Mouse (Mus musculus): Measurements from ENCODE around the gene Vps13d. TPM values are rescaled to one million over a fixed set of nuclear protein-coding genes. Genes with fewer than 3 reads are reported as not detected.

Vps13d gene
- polyA plus RNA-seq, 1 experiment from 2014 or later = 14.2 TPM

- H3K9me3 ChIP-seq (ENCODE audit: control insufficient read depth, low read length) = no peaks in the 10 kb centered on the region
- H3K9ac ChIP-seq (ENCODE audit: low read length) = no peak overlapping the region
- no peaks in the 10 kb centered on the region for H3K27me3 ChIP-seq (ENCODE audit: control insufficient read depth, insufficient read depth, low read length)
- no peak overlapping the region for H3K4me2 ChIP-seq (ENCODE audit: low read depth, severe bottlenecking)
- DNase-seq (ENCODE audit: low spot score) = no peak
- WGBS = 100% methylated on average over 1 of the region's 1 CpGs
- H3K27ac ChIP-seq (replicated peaks; ENCODE audit: low read depth, low read length) = no peak overlapping the region
- 0 out of 2 replicates have a peak, but pooled peaks cover 2% of the 10 kb centered on the region for H3K4me1 ChIP-seq (ENCODE audit: control insufficient read depth, insufficient read depth, low read length)
- H3K4me3 ChIP-seq (ENCODE audit: low read depth, low read length) = no peak overlapping the region
- no peak for ATAC-seq (ENCODE audit: insufficient number of reproducible peaks, low FRiP score, low TSS enrichment, low read depth)
- H3K36me3 ChIP-seq (ENCODE audit: control insufficient read depth, insufficient read depth, low read length) = no peaks in the 10 kb centered on the region
Observed at GRCm38 (mm10) chr4:144929811-144930221, 265.0 kb downstream of the Vps13d start.

GRCm38 (mm10) chr4:144928693-144929436 lies 265.9 kb downstream of the Vps13d start:
- Histone ChIP-seq H3K36me3 (ENCODE audit: control insufficient read depth, insufficient read depth, low read length) (no peaks in the 10 kb centered on the region), H3K27me3 (ENCODE audit: control insufficient read depth, insufficient read depth, low read length) (no peaks in the 10 kb centered on the region), H3K4me2 (ENCODE audit: low read depth, severe bottlenecking) (no peak overlapping the region), H3K27ac (replicated peaks; ENCODE audit: low read depth, low read length) (no peak overlapping the region), H3K9ac (ENCODE audit: low read length) (no peak overlapping the region), H3K9me3 (ENCODE audit: control insufficient read depth, low read length) (no peaks in the 10 kb centered on the region), H3K4me1 (ENCODE audit: control insufficient read depth, insufficient read depth, low read length) (0 out of 2 replicates have a peak, but pooled peaks cover 2% of the 10 kb centered on the region), H3K4me3 (ENCODE audit: low read depth, low read length) (no peak overlapping the region)
- 89% methylated on average over 5 of the region's 5 CpGs for WGBS
- ATAC-seq (ENCODE audit: insufficient number of reproducible peaks, low FRiP score, low TSS enrichment, low read depth) = no peak
- no peak for DNase-seq (ENCODE audit: low spot score)

Other genes starting within 250 kb of the Vps13d start
- gene Tnfrsf1b, start 51.9 kb upstream of the Vps13d start, polyA plus RNA-seq (2014; fragmentation: Nextera tagmentation; extraction: Ambion mirVana) = 2.2 TPM in 2 replicates
- 0.07 and 0.08 TPM in 2 replicates for gene Tnfrsf8, start 120.2 kb upstream of the Vps13d start, polyA plus RNA-seq (2014; fragmentation: Nextera tagmentation; extraction: Ambion mirVana)